Mouse (Mus musculus): ENCODE measurements at regions not wholly inside any gene's neighbourhood (a gene's known extent, or its start where the extent isn't known, plus 50 kb on each side); places are given as distances from the start of the nearest gene placed in this dataset.

GRCm38 (mm10) chr3:63036691-63037090 lies 204.6 kb upstream of the Mme start:
- DNase-seq (ENCODE audit: low spot score in 2 of 2), result no peak

GRCm38 (mm10) chr3:63070786-63071185 lies 170.6 kb upstream of the Mme start:
- DNase-seq (ENCODE audit: low spot score in 2 of 2), result no peak

- no peak for DNase-seq (ENCODE audit: low spot score in 2 of 2)
Observed at GRCm38 (mm10) chr3:63073051-63073450, 168.3 kb upstream of the Mme start.

- no peak for DNase-seq (ENCODE audit: low spot score in 2 of 2)
Observed at GRCm38 (mm10) chr3:63078181-63078580, 163.2 kb upstream of the Mme start.

- DNase-seq (ENCODE audit: low spot score in 2 of 2), result no peak
Observed at GRCm38 (mm10) chr3:63082161-63082560, 159.2 kb upstream of the Mme start.

GRCm38 (mm10) chr3:63085426-63085825 lies 155.9 kb upstream of the Mme start:
- no peak for DNase-seq (ENCODE audit: low spot score in 2 of 2)

GRCm38 (mm10) chr3:63092901-63093300 lies 148.4 kb upstream of the Mme start:
- DNase-seq (ENCODE audit: low spot score in 2 of 2), result peak in 1 of 2 experiments; percentile 5

GRCm38 (mm10) chr3:63115216-63115615 lies 126.1 kb upstream of the Mme start:
- no peak for DNase-seq (ENCODE audit: low spot score in 2 of 2)

- DNase-seq (ENCODE audit: low spot score in 2 of 2), result no peak
Observed at GRCm38 (mm10) chr3:63131883-63132282, 109.5 kb upstream of the Mme start.

GRCm38 (mm10) chr3:63137391-63138147 lies 103.8 kb upstream of the Mme start:
- no peak for DNase-seq (ENCODE audit: low spot score in 2 of 2)

- DNase-seq (ENCODE audit: low spot score in 2 of 2), result no peak
Observed at GRCm38 (mm10) chr3:63146237-63146636, 95.1 kb upstream of the Mme start.

GRCm38 (mm10) chr3:63182411-63183166 lies 58.7 kb upstream of the Mme start:
- DNase-seq (ENCODE audit: low spot score in 2 of 2), result no peak

GRCm38 (mm10) chr3:63187836-63188440 lies 53.4 kb upstream of the Mme start:
- DNase-seq (ENCODE audit: low spot score in 2 of 2), result no peak

Data from left cerebral cortex, adult 8-10 months (tissue).